Comparison of ENCODE assay signal across 9 mouse cellular contexts in genomic region chr2:116838538-116839197, GRCm38 (mm10). TPM values are rescaled to one million over a fixed set of nuclear protein-coding genes. Genes with fewer than 3 reads are reported as not detected.
DNase-seq lines count a peak whose midpoint lies in the region; ATAC-seq and TF ChIP-seq lines count a peak whose summit lies in the region.
"Had no signal": no experiment of that assay in that cellular context is flagged by ENCODE, and none has a peak within 500 bp of the region (broad histone marks: within the 10 kb centered on the region; RNA-seq: fewer than 3 reads in every experiment).

No protein-coding gene starts in this region.

- H3K27ac ChIP-seq in liver, embryonic 11.5 days (ENCODE audit: low read depth, low read length) = no peak overlapping the region
- no peak overlapping the region for H3K27ac ChIP-seq in kidney, adult 2 months (ENCODE audit: insufficient read depth, low read depth, low read length)
- no peak overlapping the region for H3K27ac ChIP-seq in lung, embryonic 16.5 days (ENCODE audit: low read length)
- H3K27ac ChIP-seq: liver, embryonic 15.5 days had no signal

- ATAC-seq in liver, embryonic 11.5 days (replicated peaks; ENCODE audit: low FRiP score) = no peak
- ATAC-seq in lung, embryonic 16.5 days (ENCODE audit: low read depth) = peak; percentile 69; the same call in 1 of the 2 replicates

- no peaks in the 10 kb centered on the region for H3K36me3 ChIP-seq in liver, embryonic 11.5 days (ENCODE audit: control insufficient read depth, insufficient read depth, low read length)
- no peaks in the 10 kb centered on the region for H3K36me3 ChIP-seq in kidney, adult 2 months (ENCODE audit: control insufficient read depth, insufficient read depth, low read length)
- H3K36me3 ChIP-seq in lung, embryonic 16.5 days (ENCODE audit: control insufficient read depth, insufficient read depth, low read length) = no peaks in the 10 kb centered on the region
- H3K36me3 ChIP-seq: liver, embryonic 15.5 days had no signal

- H3K4me3 ChIP-seq in liver, embryonic 11.5 days (ENCODE audit: low read depth, low read length) = no peak overlapping the region
- H3K4me3 ChIP-seq in kidney, adult 2 months (ENCODE audit: insufficient read depth, low read depth, low read length) = no peak overlapping the region
- no peak overlapping the region for H3K4me3 ChIP-seq in lung, embryonic 16.5 days (ENCODE audit: low read length)
- H3K4me3 ChIP-seq: liver, embryonic 15.5 days had no signal

- DNase-seq in liver = peak; percentile 7
- no peak for DNase-seq in liver, embryonic 11.5 days (ENCODE audit: low spot score)
- DNase-seq in adrenal gland, postnatal 36 days = peak; percentile 35 to 44
- peak; percentile 67 for DNase-seq in forelimb bud, embryonic 11.5 days (ENCODE audit: low read depth, low spot score)
- DNase-seq in kidney, adult 2 months = peak; percentile 52
- DNase-seq in skeletal muscle tissue, adult 2 months (ENCODE audit: low read depth, low spot score) = peak; percentile 13
- DNase-seq in T-cell, adult 2 months (ENCODE audit: low spot score) = no peak

- no peak for TF ChIP-seq POLR2A in kidney, adult 2 months (IDR thresholded peaks at IDR 0.05; ENCODE audit: low read depth, low read length)

- H3K27me3 ChIP-seq in liver, embryonic 11.5 days (replicated peaks; ENCODE audit: control insufficient read depth, insufficient read depth, low read length) = no peaks in the 10 kb centered on the region
- H3K27me3 ChIP-seq in kidney, adult 2 months (replicated peaks; ENCODE audit: control insufficient read depth, insufficient read depth, low read length) = no peaks in the 10 kb centered on the region
- no peaks in the 10 kb centered on the region; the same call in 1 of the 2 replicates for H3K27me3 ChIP-seq in lung, embryonic 16.5 days (ENCODE audit: control insufficient read depth, insufficient read depth, low read depth, low read length)
- H3K27me3 ChIP-seq: liver, embryonic 15.5 days had no signal

- H3K4me2 ChIP-seq in liver, embryonic 11.5 days = no peak overlapping the region
- peak overlapping the region; percentile 28; the same call in 1 of the 2 replicates for H3K4me2 ChIP-seq in lung, embryonic 16.5 days (ENCODE audit: low read depth, low read length)
- H3K4me2 ChIP-seq: liver, embryonic 15.5 days had no signal

- H3K9me3 ChIP-seq in liver, embryonic 11.5 days (ENCODE audit: control insufficient read depth, low read length) = no peaks in the 10 kb centered on the region
- H3K9me3 ChIP-seq in lung, embryonic 16.5 days (ENCODE audit: control insufficient read depth, low read length) = no peaks in the 10 kb centered on the region
- H3K9me3 ChIP-seq: liver, embryonic 15.5 days had no signal

- TF ChIP-seq CTCF in kidney, adult 2 months (conservative IDR thresholded peaks at IDR 0.05; ENCODE audit: insufficient read depth, insufficient read length, low read depth, low read length) = peak; percentile 57

- no peak overlapping the region for H3K9ac ChIP-seq in liver, embryonic 11.5 days (ENCODE audit: low read depth, low read length)
- no peak overlapping the region for H3K9ac ChIP-seq in lung, embryonic 16.5 days (ENCODE audit: low read length)
- H3K9ac ChIP-seq: liver, embryonic 15.5 days had no signal

- 44% methylated on average over 8 of the region's 8 CpGs for WGBS in liver, embryonic 11.5 days
- 35% methylated on average over 8 of the region's 8 CpGs for WGBS in kidney, adult 2 months
- WGBS in lung, embryonic 16.5 days = 43% methylated on average over 8 of the region's 8 CpGs

- no peaks in the 10 kb centered on the region for H3K4me1 ChIP-seq in liver, embryonic 11.5 days (replicated peaks; ENCODE audit: control insufficient read depth, insufficient read depth, low read length)
- peaks cover 3% of the 10 kb centered on the region; the same call in 1 of the 2 replicates for H3K4me1 ChIP-seq in kidney, adult 2 months (ENCODE audit: control insufficient read depth, insufficient read depth, low read length)
- H3K4me1 ChIP-seq in lung, embryonic 16.5 days (replicated peaks; ENCODE audit: control insufficient read depth, insufficient read depth, low read length) = no peaks in the 10 kb centered on the region; the same call in 1 of the 2 replicates
- H3K4me1 ChIP-seq: liver, embryonic 15.5 days had no signal

RNA-seq across cellular contexts. Expression of gene Tmco5, which starts 39.8 kb away (rescaled TPM):
- polyA plus RNA-seq in liver, embryonic 11.5 days (2014; fragmentation: Nextera tagmentation; extraction: Ambion mirVana) = not detected in 2 replicates
- not detected for total RNA-seq in adrenal gland, postnatal 36 days (2021)
- 0.38 TPM in 1 of 2 replicates, not detected in the other for polyA plus RNA-seq in kidney, adult 2 months (2012; rRNA removed)
- not detected in 2 replicates for polyA plus RNA-seq in lung, embryonic 16.5 days (2015; fragmentation: Nextera tagmentation; extraction: Ambion mirVana)
- polyA plus RNA-seq: liver, embryonic 15.5 days had no signal

Comparison
In these comparisons a context has a peak if more than half of its experiments do, and no peak if none do; other contexts are left out.
1. DNase-seq: peak in liver (single experiment), adrenal gland, postnatal 36 days (2 of 2), forelimb bud, embryonic 11.5 days (single experiment), kidney, adult 2 months (single experiment) and skeletal muscle tissue, adult 2 months (single experiment); none in liver, embryonic 11.5 days (single experiment) and T-cell, adult 2 months (single experiment).